Mouse (Mus musculus): Measurements from ENCODE around the gene Kcnip4. TPM values are rescaled to one million over a fixed set of nuclear protein-coding genes. Genes with fewer than 3 reads are reported as not detected.

Kcnip4 gene
- total and polyA plus RNA-seq, 2 experiments from 2014 or later, result 22.6 to 30.1 TPM

DNA sequence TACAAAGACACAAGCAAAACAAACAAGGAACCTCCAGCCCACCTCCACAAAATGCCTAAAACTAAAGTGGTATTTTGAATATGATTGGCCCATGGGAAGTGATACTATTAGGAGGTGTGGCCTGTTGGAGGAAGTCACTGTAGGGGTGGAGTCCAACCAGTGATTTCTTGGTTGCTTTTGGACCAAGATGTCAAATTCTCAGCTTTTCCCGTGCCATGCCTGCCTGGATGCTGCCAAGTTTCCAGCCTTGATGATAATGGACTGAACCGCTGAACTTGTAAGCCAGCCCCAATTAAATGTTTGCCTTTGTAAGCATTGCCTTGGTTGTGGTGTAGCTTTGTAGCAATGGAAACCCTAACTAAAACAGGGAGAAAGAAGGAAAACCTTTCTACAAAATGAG is 232.3 kb downstream of the Kcnip4 start:
- 79% methylated on average over 2 of the region's 2 CpGs for WGBS
- H3K9ac ChIP-seq (replicated peaks; ENCODE audit: low read length, poor library complexity, severe bottlenecking), result no peak overlapping the region
- H3K27ac ChIP-seq (ENCODE audit: low read depth, low read length), result no peak overlapping the region
- no peak for TF ChIP-seq CTCF (IDR thresholded peaks at IDR 0.05)
- H3K4me1 ChIP-seq (ENCODE audit: insufficient read depth, low read length), result no peaks in the 10 kb centered on the region
- DNase-seq (ENCODE audit: low spot score) (no peak), ATAC-seq (ENCODE audit: low FRiP score) (no peak)
- H3K4me3 ChIP-seq (ENCODE audit: low read depth, low read length), result no peak overlapping the region
- no peak overlapping the region for H3K4me2 ChIP-seq (ENCODE audit: low read depth, low read length, poor library complexity, severe bottlenecking)
- no peaks in the 10 kb centered on the region for H3K36me3 ChIP-seq (ENCODE audit: insufficient read depth, low read length)
- no peaks in the 10 kb centered on the region for H3K27me3 ChIP-seq (ENCODE audit: insufficient read depth, low read length)
- no peaks in the 10 kb centered on the region for H3K9me3 ChIP-seq (ENCODE audit: low read length)

GRCm38 (mm10) chr5:49291801-49292200 is 232.9 kb downstream of the Kcnip4 start:
- ATAC-seq (ENCODE audit: low FRiP score) (no peak), DNase-seq (ENCODE audit: low spot score) (peak; percentile 44)
- H3K9ac ChIP-seq (replicated peaks; ENCODE audit: low read length, poor library complexity, severe bottlenecking), result no peak overlapping the region
- TF ChIP-seq CTCF (IDR thresholded peaks at IDR 0.05), result no peak
- H3K4me1 ChIP-seq (ENCODE audit: insufficient read depth, low read length), result no peaks in the 10 kb centered on the region
- H3K27ac ChIP-seq (ENCODE audit: low read depth, low read length), result no peak overlapping the region
- no peak overlapping the region for H3K4me3 ChIP-seq (ENCODE audit: low read depth, low read length)
- H3K27me3 ChIP-seq (ENCODE audit: insufficient read depth, low read length), result no peaks in the 10 kb centered on the region
- H3K9me3 ChIP-seq (ENCODE audit: low read length), result no peaks in the 10 kb centered on the region
- H3K4me2 ChIP-seq (ENCODE audit: low read depth, low read length, poor library complexity, severe bottlenecking), result no peak overlapping the region
- WGBS, result 65% methylated on average over 3 of the region's 3 CpGs
- H3K36me3 ChIP-seq (ENCODE audit: insufficient read depth, low read length), result no peaks in the 10 kb centered on the region

GRCm38 (mm10) chr5:49285455-49286135 is 239.1 kb downstream of the Kcnip4 start:
- peak; percentile 52 for ATAC-seq (ENCODE audit: low FRiP score)

GRCm38 (mm10) chr5:49284776-49285175 is 239.9 kb downstream of the Kcnip4 start:
- 0 out of 2 replicates have a peak overlapping the region, but pooled peaks have one; percentile 18 for H3K27ac ChIP-seq (ENCODE audit: low read depth, low read length)
- ATAC-seq (ENCODE audit: low FRiP score) (peak; percentile 68), DNase-seq (ENCODE audit: low spot score) (no peak)
- peak overlapping the region; percentile 48; the same call in 1 of the 2 replicates for H3K9ac ChIP-seq (replicated peaks; ENCODE audit: low read length, poor library complexity, severe bottlenecking)
- no peaks in the 10 kb centered on the region for H3K9me3 ChIP-seq (ENCODE audit: low read length)
- peak overlapping the region; percentile 83 for H3K4me2 ChIP-seq (ENCODE audit: low read depth, low read length, poor library complexity, severe bottlenecking)
- H3K4me3 ChIP-seq (ENCODE audit: low read depth, low read length), result peak overlapping the region; percentile 39
- H3K27me3 ChIP-seq (ENCODE audit: insufficient read depth, low read length), result no peaks in the 10 kb centered on the region
- peak; percentile 43 for TF ChIP-seq CTCF (IDR thresholded peaks at IDR 0.05)
- 6% methylated on average over 6 of the region's 6 CpGs for WGBS
- no peaks in the 10 kb centered on the region for H3K36me3 ChIP-seq (ENCODE audit: insufficient read depth, low read length)
- 0 out of 2 replicates have a peak, but pooled peaks cover 2% of the 10 kb centered on the region for H3K4me1 ChIP-seq (ENCODE audit: insufficient read depth, low read length)

More at GRCm38 (mm10) chr5:49285455-49286135, 239.1 kb downstream of the Kcnip4 start:
- H3K4me2 ChIP-seq (ENCODE audit: low read depth, low read length, poor library complexity, severe bottlenecking), result peak overlapping the region; percentile 83
- H3K36me3 ChIP-seq (ENCODE audit: insufficient read depth, low read length), result no peaks in the 10 kb centered on the region
- peak overlapping the region; percentile 48; the same call in 1 of the 2 replicates for H3K9ac ChIP-seq (replicated peaks; ENCODE audit: low read length, poor library complexity, severe bottlenecking)
- no peaks in the 10 kb centered on the region for H3K9me3 ChIP-seq (ENCODE audit: low read length)
- 0 out of 2 replicates have a peak, but pooled peaks cover 2% of the 10 kb centered on the region for H3K4me1 ChIP-seq (ENCODE audit: insufficient read depth, low read length)
- WGBS, result 10% methylated on average over 12 of the region's 12 CpGs
- H3K4me3 ChIP-seq (ENCODE audit: low read depth, low read length), result peak overlapping the region; percentile 39
- H3K27me3 ChIP-seq (ENCODE audit: insufficient read depth, low read length), result no peaks in the 10 kb centered on the region
- H3K27ac ChIP-seq (ENCODE audit: low read depth, low read length), result no peak overlapping the region
- TF ChIP-seq CTCF (IDR thresholded peaks at IDR 0.05), result no peak
- DNase-seq (ENCODE audit: low spot score), result no peak

- H3K27ac ChIP-seq (ENCODE audit: low read depth, low read length), result no peak overlapping the region
- H3K27me3 ChIP-seq (ENCODE audit: insufficient read depth, low read length), result no peaks in the 10 kb centered on the region
- 41% methylated on average over 5 of the region's 5 CpGs for WGBS
- ATAC-seq (ENCODE audit: low FRiP score) (no peak), DNase-seq (ENCODE audit: low spot score) (no peak)
- H3K4me3 ChIP-seq (ENCODE audit: low read depth, low read length), result no peak overlapping the region
- no peaks in the 10 kb centered on the region for H3K9me3 ChIP-seq (ENCODE audit: low read length)
- peak overlapping the region; percentile 2; the same call in 1 of the 2 replicates for H3K4me2 ChIP-seq (ENCODE audit: low read depth, low read length, poor library complexity, severe bottlenecking)
- TF ChIP-seq CTCF (IDR thresholded peaks at IDR 0.05), result no peak
- 0 out of 2 replicates have a peak, but pooled peaks cover 2% of the 10 kb centered on the region for H3K4me1 ChIP-seq (ENCODE audit: insufficient read depth, low read length)
- H3K9ac ChIP-seq (replicated peaks; ENCODE audit: low read length, poor library complexity, severe bottlenecking), result no peak overlapping the region
- H3K36me3 ChIP-seq (ENCODE audit: insufficient read depth, low read length), result no peaks in the 10 kb centered on the region
Measured at GRCm38 (mm10) chr5:49283403-49283802, 241.3 kb downstream of the Kcnip4 start.

- Histone ChIP-seq H3K27me3 (ENCODE audit: insufficient read depth, low read length) (no peaks in the 10 kb centered on the region), H3K36me3 (ENCODE audit: insufficient read depth, low read length) (no peaks in the 10 kb centered on the region), H3K4me2 (ENCODE audit: low read depth, low read length, poor library complexity, severe bottlenecking) (no peak overlapping the region), H3K9ac (replicated peaks; ENCODE audit: low read length, poor library complexity, severe bottlenecking) (no peak overlapping the region), H3K4me1 (ENCODE audit: insufficient read depth, low read length) (no peaks in the 10 kb centered on the region), H3K27ac (ENCODE audit: low read depth, low read length) (no peak overlapping the region), H3K4me3 (ENCODE audit: low read depth, low read length) (no peak overlapping the region), H3K9me3 (ENCODE audit: low read length) (no peaks in the 10 kb centered on the region)
- DNase-seq (ENCODE audit: low spot score), result no peak
- no peak for TF ChIP-seq CTCF (IDR thresholded peaks at IDR 0.05)
- ATAC-seq (ENCODE audit: low FRiP score), result no peak
Measured at GRCm38 (mm10) chr5:49271864-49272263, 252.8 kb downstream of the Kcnip4 start.

Measured in midbrain, postnatal 0 days (tissue).